In genomic region chr16:49948287-49948686, GRCm38 (mm10) we compare ENCODE assay signal across 25 mouse cellular contexts.
"Had no signal": no experiment of that assay in that cellular context is flagged by ENCODE, and none has a peak within 500 bp of the region (broad histone marks: within the 10 kb centered on the region; RNA-seq: fewer than 3 reads in every experiment).

No protein-coding gene starts in this region.

- H3K9ac ChIP-seq: limb, embryonic 13.5 days; liver, embryonic 12.5 days; liver, embryonic 15.5 days; lung, embryonic 15.5 days; midbrain, embryonic 12.5 days; midbrain, embryonic 15.5 days; neural tube, embryonic 13.5 days; stomach, embryonic 15.5 days had no signal

- DNase-seq: kidney, adult 11 months; kidney, adult 8-10 months; kidney, postnatal 25 days; layer of hippocampus, postnatal 36 days; left cerebral cortex, postnatal 4 days; liver; lung, adult 18-20 months; lung, postnatal 14 days; retina, postnatal 1 day; right cerebral cortex, postnatal 25 days; spleen, adult 18-20 months; thymus, adult 18-20 months; thymus, postnatal 36 days had no signal

- H3K36me3 ChIP-seq: limb, embryonic 13.5 days; liver, embryonic 12.5 days; liver, embryonic 15.5 days; lung, embryonic 15.5 days; midbrain, embryonic 12.5 days; midbrain, embryonic 15.5 days; neural tube, embryonic 13.5 days; stomach, embryonic 15.5 days had no signal

- H3K27ac ChIP-seq: kidney, postnatal 0 days; left cerebral cortex, adult 2 months; limb, embryonic 13.5 days; liver, embryonic 12.5 days; liver, embryonic 15.5 days; lung, embryonic 15.5 days; macrophage; midbrain, embryonic 12.5 days; midbrain, embryonic 15.5 days; neural tube, embryonic 13.5 days; stomach, embryonic 15.5 days had no signal

- H3K4me3 ChIP-seq: left cerebral cortex, adult 2 months; limb, embryonic 13.5 days; liver, embryonic 12.5 days; liver, embryonic 15.5 days; lung, embryonic 15.5 days; midbrain, embryonic 12.5 days; midbrain, embryonic 15.5 days; myocyte; neural tube, embryonic 13.5 days; stomach, embryonic 15.5 days had no signal

- H3K4me2 ChIP-seq: limb, embryonic 13.5 days; liver, embryonic 12.5 days; liver, embryonic 15.5 days; lung, embryonic 15.5 days; midbrain, embryonic 12.5 days; midbrain, embryonic 15.5 days; neural tube, embryonic 13.5 days; stomach, embryonic 15.5 days had no signal

- H3K9me3 ChIP-seq: limb, embryonic 13.5 days; liver, embryonic 12.5 days; liver, embryonic 15.5 days; lung, embryonic 15.5 days; midbrain, embryonic 12.5 days; midbrain, embryonic 15.5 days; neural tube, embryonic 13.5 days; stomach, embryonic 15.5 days had no signal

- ATAC-seq: liver, embryonic 12.5 days; midbrain, embryonic 15.5 days had no signal

- H3K27me3 ChIP-seq: limb, embryonic 13.5 days; liver, embryonic 12.5 days; liver, embryonic 15.5 days; lung, embryonic 15.5 days; midbrain, embryonic 12.5 days; midbrain, embryonic 15.5 days; neural tube, embryonic 13.5 days; stomach, embryonic 15.5 days had no signal

- H3K4me1 ChIP-seq: limb, embryonic 13.5 days; liver, embryonic 12.5 days; liver, embryonic 15.5 days; midbrain, embryonic 12.5 days; midbrain, embryonic 15.5 days; stomach, embryonic 15.5 days had no signal
